Mouse (Mus musculus): ENCODE results near the gene Ldb3. TPM values are rescaled to one million over a fixed set of nuclear protein-coding genes. Genes with fewer than 3 reads are reported as not detected.

Gene Ldb3
- polyA plus RNA-seq (2017; shearing (Covaris generic)), result under 1 TPM in 1 of 2 experiments, not detected in 1; 0.30 TPM

DNA sequence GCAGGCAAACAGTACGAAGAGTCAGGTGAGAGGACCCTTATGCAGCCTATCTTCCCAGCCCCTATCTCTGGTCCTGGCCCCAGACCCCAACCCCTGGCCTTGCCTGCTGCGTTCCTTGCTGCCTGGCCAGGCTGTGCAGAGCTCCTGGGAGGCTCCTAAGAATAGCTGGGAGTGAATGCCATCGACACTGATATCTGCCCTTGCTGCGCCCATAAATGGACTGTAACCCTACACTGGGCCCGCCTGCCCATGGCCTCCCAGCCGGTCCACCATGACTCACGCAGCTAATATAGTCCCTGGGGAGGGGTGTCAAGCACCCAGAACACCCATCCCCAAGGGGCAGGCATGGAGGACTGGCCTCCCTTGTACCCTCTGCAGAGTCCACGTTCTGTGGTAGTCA is at the start of gene Ldb3:
Ldb3 (minus strand) TSS at position 185 of the 400 bp plus-strand sequence.

DNA sequence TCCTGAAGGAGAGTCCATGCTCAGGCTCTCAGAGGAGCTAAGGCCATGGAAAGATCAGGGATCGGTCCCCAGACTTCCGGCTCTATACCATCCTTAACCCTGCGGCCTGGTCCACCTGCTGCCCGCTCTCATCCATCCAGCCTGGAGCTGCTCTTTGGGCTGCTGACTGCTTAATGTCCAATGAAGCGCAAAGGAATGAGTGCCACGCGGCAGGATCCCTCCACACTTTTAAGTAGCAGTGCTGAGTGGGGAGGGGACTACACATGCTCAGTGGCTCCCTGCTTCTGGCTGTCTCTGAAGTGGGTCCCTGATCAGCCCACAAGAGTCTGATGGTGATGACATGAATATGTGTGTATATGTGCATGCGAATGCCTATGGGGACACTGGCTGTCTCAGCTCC is 11.5 kb upstream of the Ldb3 start, which contains the start of gene Opn4:
Opn4 (minus strand) TSS at position 202 of the 400 bp plus-strand sequence.

DNA sequence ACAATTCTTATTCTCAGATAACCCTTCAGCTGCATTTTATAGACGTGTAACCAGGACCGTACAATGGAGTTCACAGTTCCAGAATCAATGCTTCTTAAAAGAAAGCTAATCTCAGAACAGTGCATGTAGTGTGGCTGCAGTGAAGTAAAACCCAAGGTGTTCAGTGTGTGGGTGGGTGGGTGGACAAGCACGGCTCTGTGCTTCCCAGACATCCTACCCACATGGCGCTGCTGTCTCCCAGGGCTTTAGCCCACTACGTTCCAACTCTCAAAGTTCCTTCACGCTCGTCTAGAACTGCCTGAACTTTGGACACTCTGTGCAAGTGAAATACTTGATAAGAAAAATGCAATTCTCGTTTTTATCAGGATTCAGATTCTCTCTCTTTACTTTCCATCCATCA is 65.8 kb downstream of the Ldb3 start, which contains the start of gene 9230112D13Rik:
9230112D13Rik (minus strand) TSS at position 101 of the 400 bp plus-strand sequence.

DNA sequence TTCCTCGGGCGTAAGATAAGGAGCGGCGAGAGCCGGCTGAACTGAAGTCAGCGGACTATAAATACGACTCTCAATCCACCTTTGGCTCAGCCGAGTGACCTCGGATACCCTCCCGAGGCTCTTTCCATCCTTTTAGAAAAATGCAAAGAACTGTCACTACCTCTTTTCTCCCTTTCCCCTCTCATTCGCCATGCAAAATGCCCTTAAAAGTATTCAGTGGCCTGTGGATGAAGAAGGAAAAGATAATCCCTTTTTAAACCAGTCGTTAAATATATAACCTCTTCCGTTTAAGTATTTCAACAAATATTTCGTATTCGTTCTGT is 85.2 kb downstream of the Ldb3 start, which contains the start of gene Bmpr1a:
Bmpr1a (minus strand) TSS at position 17 of the 323 bp plus-strand sequence.

Other genes with a start within 250 kb of the Ldb3 start
- not detected for gene Fam25c, start 233.2 kb downstream of the Ldb3 start, polyA plus RNA-seq (2017; shearing (Covaris generic))
- gene Sncg, start 213.9 kb downstream of the Ldb3 start, polyA plus RNA-seq (2017; shearing (Covaris generic)), result under 1 TPM in 1 of 2 experiments, not detected in 1; 0.51 TPM
- under 1 TPM in 1 of 2 experiments, not detected in 1; 0.06 TPM for gene Mmrn2, start 213.2 kb downstream of the Ldb3 start, polyA plus RNA-seq (2017; shearing (Covaris generic))
- gene Bmpr1a, start 85.3 kb downstream of the Ldb3 start, polyA plus RNA-seq (2017; shearing (Covaris generic)), result 1 to 10 TPM; 1.8 to 2.2 TPM
- gene 9230112D13Rik, start 65.9 kb downstream of the Ldb3 start, polyA plus RNA-seq (2017; shearing (Covaris generic)), result not detected
- not detected for gene Opn4, start 11.5 kb upstream of the Ldb3 start, polyA plus RNA-seq (2017; shearing (Covaris generic))
- 10 to 100 TPM; 80.5 to 82.8 TPM for gene Wapl, start 85.2 kb upstream of the Ldb3 start, polyA plus RNA-seq (2017; shearing (Covaris generic))
- under 1 TPM in 1 of 2 experiments, not detected in 1; 0.12 TPM for gene Grid1, start 231.4 kb upstream of the Ldb3 start, polyA plus RNA-seq (2017; shearing (Covaris generic))

All from activated CD4-positive, CD25-positive, alpha-beta regulatory T cell (primary cell).